Mouse (Mus musculus) lung, adult 10 weeks (tissue): Measurements from ENCODE around the gene Fyco1. TPM values are rescaled to one million over a fixed set of nuclear protein-coding genes. Genes with fewer than 3 reads are reported as not detected.

Experiments
- polyA plus RNA-seq: library from polyadenylated mRNA; stranded (reverse); fragments of 350-450 nt; fragmentation: Illumina TruSeq; extraction: RNeasy Lipid Tissue Mini Kit (QIAGEN cat#74804); gene quantifications from one replicate; pipeline ENCODE4 v1.2.3, GENCODE M21; 2014; ENCODE audit warnings: low read depth, low replicate concordance; ENCODE audit not compliant: insufficient read depth

The Fyco1 gene
- polyA plus RNA-seq = 6.7 TPM

GRCm38 (mm10) chr9:123851713-123852448, at the start of gene Fyco1:
Gene Fyco1 (minus strand): TSS chr9:123851899.

GRCm38 (mm10) chr9:123861929-123862328, 10.2 kb upstream of the Fyco1 start, which contains the start of gene Xcr1:
Gene Xcr1 (minus strand): TSS chr9:123862029.

GRCm38 (mm10) chr9:123806267-123806666, 45.4 kb downstream of the Fyco1 start, which contains the start of gene Cxcr6:
Gene Cxcr6 (plus strand): TSS chr9:123806475.

Other genes starting within 250 kb of the Fyco1 start
- not detected for gene Slc6a20b, start 219.3 kb downstream of the Fyco1 start, polyA plus RNA-seq
- gene Ccr9, start 173.5 kb downstream of the Fyco1 start, polyA plus RNA-seq = 1.1 TPM
- gene Slc6a20a, start 173.0 kb downstream of the Fyco1 start, polyA plus RNA-seq = 1.4 TPM
- 17.2 TPM for gene Lztfl1, start 134.2 kb downstream of the Fyco1 start, polyA plus RNA-seq
- gene Cxcr6, start 45.4 kb downstream of the Fyco1 start, polyA plus RNA-seq = 4.9 TPM
- gene Xcr1, start 10.1 kb upstream of the Fyco1 start, polyA plus RNA-seq = 0.53 TPM
- gene Ccr1, start 116.8 kb upstream of the Fyco1 start, polyA plus RNA-seq = 6.5 TPM
- not detected for gene Ccr1l1, start 126.5 kb upstream of the Fyco1 start, polyA plus RNA-seq
- 0.77 TPM for gene Ccr3, start 170.1 kb upstream of the Fyco1 start, polyA plus RNA-seq